Mouse (Mus musculus): ENCODE results near the gene Kirrel2.

- no peak for TF ChIP-seq CTCF (IDR thresholded peaks at IDR 0.05; ENCODE audit: low read depth, low read length)
- no peak for TF ChIP-seq GATA1 (IDR thresholded peaks at IDR 0.05; ENCODE audit: borderline replicate concordance, low read length)
- no peak for TF ChIP-seq POLR2AphosphoS5 (IDR thresholded peaks at IDR 0.05; ENCODE audit: insufficient replicate concordance, low read depth, low read length)
- no peak for TF ChIP-seq GATA2 (IDR thresholded peaks at IDR 0.05; ENCODE audit: borderline replicate concordance, low read depth, low read length)
Observed at GRCm38 (mm10) chr7:30444154-30444970, 13.1 kb downstream of the Kirrel2 start.
